Mouse (Mus musculus) CH12.LX (cell line): Measurements from ENCODE around the gene Cx3cl1.

ENCODE experiments used
- BHLHE40 ChIP-seq: IDR thresholded peaks from 2 replicates; pipeline ENCODE4 v1.6.1; 2011; ENCODE audit warnings: mild to moderate bottlenecking, low read depth, low read length, improper control_type of control experiment
- CHD1 ChIP-seq: IDR thresholded peaks from 2 replicates; pipeline ENCODE4 v1.6.1; 2012; ENCODE audit warnings: low read depth, low read length, improper control_type of control experiment, inconsistent platforms
- CTCF ChIP-seq, 2 experiments: IDR thresholded peaks in 1 of 2; conservative IDR thresholded peaks in 1 of 2; 2 replicates each; pipeline ENCODE4 v1.5.1; 2011 to 2012; ENCODE audit warnings: low read depth in 2 of 2, low read length in 2 of 2, improper control_type of control experiment in 1 of 2, inconsistent platforms in 1 of 2, mild to moderate bottlenecking in 1 of 2, moderate library complexity in 1 of 2
- EP300 ChIP-seq: IDR thresholded peaks from 2 replicates; pipeline ENCODE4 v1.6.1; 2011; ENCODE audit warnings: low read length, improper control_type of control experiment
- POLR2A ChIP-seq: IDR thresholded peaks from 2 replicates; pipeline ENCODE4 v1.6.1; 2011; ENCODE audit warnings: low read depth, mild to moderate bottlenecking, improper control_type of control experiment, low read length
- POLR2AphosphoS2 ChIP-seq: IDR thresholded peaks from 2 replicates; pipeline ENCODE4 v1.6.1; 2011; ENCODE audit warnings: low read depth, low read length, improper control_type of control experiment

DNA sequence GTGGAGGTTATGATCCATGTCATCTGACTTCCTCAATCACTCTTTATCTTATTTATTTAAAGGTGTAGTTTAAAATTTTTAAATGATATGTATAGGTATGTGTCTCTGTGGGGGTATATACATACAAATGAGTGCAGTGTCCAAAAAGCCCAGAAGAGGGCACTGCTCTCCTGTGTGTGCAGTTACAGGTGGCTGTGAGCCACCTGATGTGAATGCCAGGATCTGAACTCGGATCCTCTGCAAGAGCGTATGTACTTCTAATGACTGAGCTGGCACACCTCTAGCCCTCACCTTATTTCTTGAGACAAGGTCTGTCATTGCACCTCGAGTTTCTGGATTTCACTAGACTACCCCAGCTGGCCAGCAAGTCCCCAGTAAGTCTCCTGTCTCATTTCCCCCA is 31.2 kb upstream of the Cx3cl1 start:
- TF ChIP-seq POLR2AphosphoS2 (no peak), CTCF (conservative IDR thresholded peaks at IDR 0.05 in 1 of 2, IDR thresholded peaks at IDR 0.05 in 1 of 2; ENCODE audit: low read depth in 2 of 2, low read length in 2 of 2) (peak; percentile 28 to 60; a peak in 2 of 4 replicates), EP300 (no peak), CHD1 (no peak), BHLHE40 (no peak), POLR2A (no peak)
